Mouse (Mus musculus): ENCODE results near the gene Has1. TPM values are rescaled to one million over a fixed set of nuclear protein-coding genes. Genes with fewer than 3 reads are reported as not detected.

Gene Has1
- polyA plus RNA-seq, 2 experiments, result 0.25 to 1.6 TPM

- no peak for TF ChIP-seq POLR2A (IDR thresholded peaks at IDR 0.05; ENCODE audit: borderline replicate concordance, extremely low read depth, insufficient read depth, insufficient read length)
- ATAC-seq (ENCODE audit: low FRiP score, low read depth) (no peak), DNase-seq (ENCODE audit: low spot score) (no peak)
- 59% methylated on average over 1 of the region's 1 CpGs for WGBS
- Histone ChIP-seq H3K9ac (ENCODE audit: low read depth, low read length, severe bottlenecking) (no peak within 1 kb of the TSS), H3K4me1 (ENCODE audit: control insufficient read depth, insufficient read depth, low read length) (no peaks in the 10 kb centered on the region), H3K27ac (replicated peaks; ENCODE audit: low read depth, low read length) (no peak within 1 kb of the TSS), H3K4me2 (replicated peaks; ENCODE audit: low read depth, low read length, severe bottlenecking) (no peak within 1 kb of the TSS), H3K4me3 (replicated peaks; ENCODE audit: low read length) (no peak within 1 kb of the TSS), H3K36me3 (ENCODE audit: control insufficient read depth, insufficient read depth, low read length) (no peaks in the 10 kb centered on the region), H3K27me3 (ENCODE audit: control insufficient read depth, insufficient read depth, low read length) (no peaks in the 10 kb centered on the region), H3K9me3 (ENCODE audit: control insufficient read depth, low read length) (no peaks in the 10 kb centered on the region)
Observed at GRCm38 (mm10) chr17:17887774-17888248, 32.8 kb upstream of the Has1 start, which contains the start of the genes Fpr2 and Fpr3. Gene Fpr2, plus strand, starts transcription at chr17:17887824. Gene Fpr3, plus strand, starts transcription at chr17:17887852.

- Histone ChIP-seq H3K4me2 (replicated peaks; ENCODE audit: low read depth, low read length, severe bottlenecking) (no peak within 1 kb of the TSS), H3K9me3 (ENCODE audit: control insufficient read depth, low read length) (no peaks in the 10 kb centered on the region), H3K4me1 (ENCODE audit: control insufficient read depth, insufficient read depth, low read length) (no peaks in the 10 kb centered on the region), H3K36me3 (ENCODE audit: control insufficient read depth, insufficient read depth, low read length) (no peaks in the 10 kb centered on the region), H3K27me3 (ENCODE audit: control insufficient read depth, insufficient read depth, low read length) (no peaks in the 10 kb centered on the region), H3K4me3 (replicated peaks; ENCODE audit: low read length) (no peak within 1 kb of the TSS), H3K27ac (replicated peaks; ENCODE audit: low read depth, low read length) (no peak within 1 kb of the TSS), H3K9ac (ENCODE audit: low read depth, low read length, severe bottlenecking) (no peak within 1 kb of the TSS)
- DNase-seq (ENCODE audit: low spot score) (no peak), ATAC-seq (ENCODE audit: low FRiP score, low read depth) (no peak)
- WGBS, result 60% methylated on average over 1 of the region's 1 CpGs
- no peak for TF ChIP-seq POLR2A (IDR thresholded peaks at IDR 0.05; ENCODE audit: borderline replicate concordance, extremely low read depth, insufficient read depth, insufficient read length)
Observed at GRCm38 (mm10) chr17:17883840-17884239, 28.8 kb upstream of the Has1 start, which contains the start of gene Fpr1. Gene Fpr1, minus strand, starts transcription at chr17:17883940.

GRCm38 (mm10) chr17:17882672-17883071 is 27.7 kb upstream of the Has1 start:
- TF ChIP-seq POLR2A (IDR thresholded peaks at IDR 0.05; ENCODE audit: borderline replicate concordance, extremely low read depth, insufficient read depth, insufficient read length), result no peak

DNA sequence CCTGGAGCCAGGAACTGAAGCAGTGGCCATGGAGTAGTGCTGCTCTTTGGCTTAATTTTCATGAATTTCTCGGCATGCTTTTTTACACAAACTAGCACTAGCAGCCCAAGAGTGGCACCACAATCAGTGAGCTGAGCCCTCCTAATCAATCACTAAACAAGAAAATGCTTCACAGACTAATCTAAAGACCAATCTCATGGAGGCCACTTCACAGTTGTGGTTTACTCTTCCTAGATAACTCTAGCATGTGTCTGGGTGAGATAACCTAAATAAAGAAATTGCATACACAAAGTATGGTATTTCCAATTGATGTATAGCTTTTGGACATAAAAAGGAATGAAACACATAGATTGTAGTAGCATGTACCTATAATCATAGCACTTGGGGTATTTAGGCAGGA is 24.3 kb upstream of the Has1 start:
- Histone ChIP-seq H3K27ac (replicated peaks; ENCODE audit: low read depth, low read length) (no peak overlapping the region), H3K9me3 (ENCODE audit: control insufficient read depth, low read length) (no peaks in the 10 kb centered on the region), H3K4me3 (replicated peaks; ENCODE audit: low read length) (no peak overlapping the region), H3K9ac (ENCODE audit: low read depth, low read length, severe bottlenecking) (no peak overlapping the region), H3K27me3 (ENCODE audit: control insufficient read depth, insufficient read depth, low read length) (no peaks in the 10 kb centered on the region), H3K4me1 (ENCODE audit: control insufficient read depth, insufficient read depth, low read length) (no peaks in the 10 kb centered on the region), H3K36me3 (ENCODE audit: control insufficient read depth, insufficient read depth, low read length) (no peaks in the 10 kb centered on the region), H3K4me2 (replicated peaks; ENCODE audit: low read depth, low read length, severe bottlenecking) (no peak overlapping the region)
- DNase-seq (ENCODE audit: low spot score), result no peak
- WGBS, result 88% methylated on average over 1 of the region's 1 CpGs
- no peak for ATAC-seq (ENCODE audit: low FRiP score, low read depth)
- no peak for TF ChIP-seq POLR2A (IDR thresholded peaks at IDR 0.05; ENCODE audit: borderline replicate concordance, extremely low read depth, insufficient read depth, insufficient read length)

More at GRCm38 (mm10) chr17:17882672-17883071, 27.7 kb upstream of the Has1 start:
- DNase-seq (ENCODE audit: low spot score) (no peak), ATAC-seq (ENCODE audit: low FRiP score, low read depth) (no peak)
- no peak overlapping the region for H3K27ac ChIP-seq (replicated peaks; ENCODE audit: low read depth, low read length)
- no peaks in the 10 kb centered on the region for H3K4me1 ChIP-seq (ENCODE audit: control insufficient read depth, insufficient read depth, low read length)
- no peak overlapping the region for H3K9ac ChIP-seq (ENCODE audit: low read depth, low read length, severe bottlenecking)
- WGBS, result 80% methylated on average over 3 of the region's 3 CpGs
- no peaks in the 10 kb centered on the region for H3K9me3 ChIP-seq (ENCODE audit: control insufficient read depth, low read length)
- no peaks in the 10 kb centered on the region for H3K36me3 ChIP-seq (ENCODE audit: control insufficient read depth, insufficient read depth, low read length)
- no peak overlapping the region for H3K4me2 ChIP-seq (replicated peaks; ENCODE audit: low read depth, low read length, severe bottlenecking)
- no peaks in the 10 kb centered on the region for H3K27me3 ChIP-seq (ENCODE audit: control insufficient read depth, insufficient read depth, low read length)
- H3K4me3 ChIP-seq (replicated peaks; ENCODE audit: low read length), result no peak overlapping the region

GRCm38 (mm10) chr17:17871697-17872096 is 16.7 kb upstream of the Has1 start:
- Histone ChIP-seq H3K4me1 (ENCODE audit: control insufficient read depth, insufficient read depth, low read length) (no peaks in the 10 kb centered on the region), H3K9me3 (ENCODE audit: control insufficient read depth, low read length) (no peaks in the 10 kb centered on the region), H3K27me3 (ENCODE audit: control insufficient read depth, insufficient read depth, low read length) (no peaks in the 10 kb centered on the region), H3K4me2 (replicated peaks; ENCODE audit: low read depth, low read length, severe bottlenecking) (no peak overlapping the region), H3K9ac (ENCODE audit: low read depth, low read length, severe bottlenecking) (no peak overlapping the region), H3K4me3 (replicated peaks; ENCODE audit: low read length) (no peak overlapping the region), H3K36me3 (ENCODE audit: control insufficient read depth, insufficient read depth, low read length) (no peaks in the 10 kb centered on the region), H3K27ac (replicated peaks; ENCODE audit: low read depth, low read length) (no peak overlapping the region)
- 82% methylated on average over 2 of the region's 2 CpGs for WGBS
- ATAC-seq (ENCODE audit: low FRiP score, low read depth), result no peak
- DNase-seq (ENCODE audit: low spot score), result no peak
- no peak for TF ChIP-seq POLR2A (IDR thresholded peaks at IDR 0.05; ENCODE audit: borderline replicate concordance, extremely low read depth, insufficient read depth, insufficient read length)
